Mouse (Mus musculus) testis, adult 2 months (tissue): ENCODE data around the gene Adam26a. TPM values are rescaled to one million over a fixed set of nuclear protein-coding genes. Genes with fewer than 3 reads are reported as not detected.
"Not testable (repeated sequence)": the region's sequence is repeated elsewhere in the genome, so short reads cannot be mapped to it uniquely, and the experiment has no call there.

Source experiments
- H3K27ac ChIP-seq: fragments of 200-500 bp; 2 replicates; pipeline ENCODE4 v1.5.1; 2012; ENCODE audit warnings: low read depth, low read length; ENCODE audit not compliant: control insufficient read depth, insufficient read depth
- H3K27me3 ChIP-seq: fragments of 200-500 bp; 2 replicates; pipeline ENCODE4 v1.6.1; 2012; ENCODE audit warnings: mild to moderate bottlenecking, low read length, moderate library complexity; ENCODE audit not compliant: control insufficient read depth, insufficient read depth
- H3K36me3 ChIP-seq: fragments of 200-500 bp; 2 replicates; pipeline ENCODE4 v1.6.1; 2012; ENCODE audit warnings: mild to moderate bottlenecking, low read length; ENCODE audit not compliant: control insufficient read depth, insufficient read depth
- H3K4me1 ChIP-seq: fragments of 200-500 bp; 2 replicates; pipeline ENCODE4 v1.6.1; 2012; ENCODE audit warnings: low read length; ENCODE audit not compliant: control insufficient read depth, insufficient read depth
- H3K4me3 ChIP-seq: fragments of 200-500 bp; 2 replicates; pipeline ENCODE4 v1.5.1; 2012; ENCODE audit warnings: low read depth, mild to moderate bottlenecking, low read length, moderate library complexity, mixed read lengths; ENCODE audit not compliant: control insufficient read depth
- CTCF ChIP-seq: fragments of 200-500 bp; IDR thresholded peaks from 2 replicates; pipeline ENCODE4 v1.5.1; 2012; ENCODE audit warnings: low read depth, mild to moderate bottlenecking, inconsistent platforms, low read length, moderate library complexity; ENCODE audit not compliant: control insufficient read depth, insufficient read depth, insufficient replicate concordance
- POLR2A ChIP-seq: fragments of 200-500 bp; IDR thresholded peaks from 2 replicates; pipeline ENCODE4 v1.6.1; 2012; ENCODE audit warnings: low read depth, mild to moderate bottlenecking, inconsistent platforms, low read length, moderate library complexity; ENCODE audit not compliant: control insufficient read depth
- polyA plus RNA-seq: library from polyadenylated mRNA; depleted of rRNA; stranded (reverse); fragments of >200 nt; gene quantifications from 2 replicates; pipeline ENCODE4 v1.2.3, GENCODE M21; 2012; rRNA removed

Adam26a gene
- polyA plus RNA-seq: 19.2 and 28.0 TPM in 2 replicates

DNA sequence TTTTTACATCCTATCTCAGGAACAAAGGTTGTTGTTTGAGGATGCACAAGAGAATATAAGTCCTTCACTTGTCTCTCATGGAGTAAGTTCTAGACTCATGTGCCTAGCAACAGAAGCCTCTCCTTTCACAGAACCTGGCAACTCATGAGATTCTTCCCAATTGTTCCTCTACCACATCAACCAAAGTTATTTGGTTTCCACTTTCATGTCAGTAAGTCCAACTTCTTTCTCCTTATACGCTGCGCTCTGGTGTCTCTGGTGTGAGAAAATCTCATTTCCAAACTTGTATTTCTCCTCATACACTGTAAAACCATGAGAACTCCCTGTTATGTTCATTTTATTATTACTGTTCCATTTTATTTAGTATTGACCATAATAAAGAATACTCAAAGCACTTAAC lies at the start of gene Adam26a:
TSS of gene Adam26a (minus strand) at position 101 of the 400 bp plus-strand sequence.
- not testable (repeated sequence) for H3K4me1 ChIP-seq, H3K27me3 ChIP-seq, H3K27ac ChIP-seq, H3K36me3 ChIP-seq
- H3K4me3 ChIP-seq: peak within 1 kb of the TSS; percentile 36

DNA sequence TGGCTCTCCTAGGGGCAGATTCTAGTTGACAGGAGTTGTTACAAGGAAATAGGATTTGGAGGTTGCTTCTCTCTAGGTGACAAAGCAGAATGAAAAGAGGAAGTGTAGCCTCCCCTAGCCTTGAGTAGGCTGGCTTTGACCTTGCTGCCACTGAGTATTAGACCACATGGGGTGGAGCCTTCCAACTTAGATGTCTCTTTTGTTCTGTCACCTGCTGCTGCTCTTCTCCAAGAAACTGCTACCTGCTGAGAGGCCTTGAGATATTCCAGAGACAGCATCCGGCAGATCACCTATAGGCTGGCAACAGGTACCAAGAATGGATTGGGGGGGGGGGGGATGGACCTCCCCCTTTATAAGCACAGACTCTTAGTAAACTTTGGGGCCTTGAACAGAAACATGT lies 39.5 kb upstream of the Adam26a start:
- no peak overlapping the region for H3K4me3 ChIP-seq
- no peak overlapping the region for H3K27ac ChIP-seq
- no peaks in the 10 kb centered on the region for H3K27me3 ChIP-seq
- TF ChIP-seq CTCF: no peak
- TF ChIP-seq POLR2A: no peak
- no peaks in the 10 kb centered on the region for H3K36me3 ChIP-seq
- no peaks in the 10 kb centered on the region for H3K4me1 ChIP-seq

DNA sequence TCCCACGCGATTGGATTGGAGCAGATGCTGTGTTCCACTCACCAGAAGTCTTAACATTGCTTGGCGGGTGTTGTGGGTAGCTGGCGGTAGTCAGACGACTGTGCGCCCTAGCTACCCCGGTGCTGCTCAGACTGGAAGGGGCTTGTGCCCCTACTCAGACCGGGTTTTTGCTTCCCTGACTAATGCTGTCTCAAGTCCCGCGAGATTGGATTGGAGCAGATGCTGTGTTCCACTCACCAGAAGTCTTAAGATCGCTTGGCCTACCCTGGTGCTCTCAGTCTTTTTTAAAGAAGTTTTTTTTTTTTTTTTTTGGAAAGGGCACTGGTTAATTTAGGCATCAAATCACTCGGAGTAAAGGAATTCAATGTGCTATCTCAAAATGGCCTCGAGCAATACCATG lies 27.1 kb upstream of the Adam26a start:
- not testable (repeated sequence) for H3K36me3 ChIP-seq, H3K27ac ChIP-seq, H3K4me1 ChIP-seq, H3K4me3 ChIP-seq, H3K27me3 ChIP-seq

DNA sequence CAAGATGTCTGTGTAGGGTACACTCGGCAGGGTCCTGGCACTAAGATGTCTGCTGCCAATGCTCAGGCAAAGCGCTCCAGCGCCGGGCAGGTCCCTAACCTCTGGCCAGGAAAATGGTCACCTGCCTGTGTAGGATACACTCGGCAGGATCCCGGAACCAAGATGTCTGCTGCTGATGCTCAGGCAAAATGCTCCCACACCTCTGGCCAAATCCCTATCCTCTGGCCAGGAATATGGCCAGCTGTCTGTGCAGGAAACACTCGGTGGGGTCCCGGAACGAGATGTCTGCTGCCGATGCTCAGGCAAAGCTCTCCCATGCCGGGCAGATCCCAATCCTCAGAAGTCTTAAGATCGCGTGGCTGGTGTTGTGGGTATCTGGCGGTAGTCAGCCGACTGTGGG lies 26.7 kb upstream of the Adam26a start:
- not testable (repeated sequence) for H3K27me3 ChIP-seq, H3K36me3 ChIP-seq, H3K27ac ChIP-seq, H3K4me3 ChIP-seq, H3K4me1 ChIP-seq

DNA sequence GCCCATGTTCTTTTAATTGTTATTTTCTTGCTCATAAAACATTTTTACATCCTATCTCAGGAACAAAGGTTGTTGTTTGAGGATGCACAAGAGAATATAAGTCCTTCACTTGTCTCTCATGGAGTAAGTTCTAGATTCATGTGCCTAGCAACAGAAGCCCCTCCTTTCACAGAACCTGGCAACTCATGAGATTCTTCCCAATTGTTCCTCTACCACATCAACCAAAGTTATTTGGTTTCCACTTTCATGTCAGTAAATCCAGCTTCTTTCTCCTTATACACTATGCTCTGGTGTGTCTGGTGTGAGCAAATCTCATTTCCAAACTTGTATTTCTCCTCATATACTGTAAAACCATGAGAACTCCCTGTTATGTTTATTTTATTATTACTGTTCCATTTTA lies 48.5 kb downstream of the Adam26a start, which contains the start of gene Adam26b:
TSS of gene Adam26b (minus strand) at position 101 of the 400 bp plus-strand sequence.
- H3K27ac ChIP-seq, H3K36me3 ChIP-seq, H3K27me3 ChIP-seq, H3K4me1 ChIP-seq: not testable (repeated sequence)
- peak within 1 kb of the TSS; percentile 54 for H3K4me3 ChIP-seq

Other genes starting within 250 kb of the Adam26a start
- gene Adam26b, start 48.6 kb downstream of the Adam26a start, polyA plus RNA-seq: 4.2 and 6.7 TPM in 2 replicates
- 3.1 and 4.5 TPM in 2 replicates for gene Gm5346, start 50.6 kb upstream of the Adam26a start, polyA plus RNA-seq
- gene Adam34, start 133.3 kb upstream of the Adam26a start, polyA plus RNA-seq: 8.3 and 12.5 TPM in 2 replicates